Mouse (Mus musculus) left cerebral cortex, postnatal 25 days (tissue): ENCODE results near the gene Nfyb. TPM values are rescaled to one million over a fixed set of nuclear protein-coding genes. Genes with fewer than 3 reads are reported as not detected.

ENCODE experiments used
- DNase-seq, 2 experiments: peaks; one replicate each; pipeline ENCODE4 v3.0.0; 2022; ENCODE audit warnings: low spot score in 2 of 2, mixed read lengths in 1 of 2
- intact Hi-C: fragments of 180-260 bp; cut with DNase I; formaldehyde crosslinking; loops from one replicate; pipeline ENCODE4 v1.15.1; 2025
- total RNA-seq, 2 experiments: library from RNA; stranded (reverse); gene quantifications; 2 replicates each; pipeline ENCODE4 v1.2.3; 2021

The Nfyb gene
- total RNA-seq, 2 experiments from 2014 or later: 59.7 to 63.4 TPM

DNA sequence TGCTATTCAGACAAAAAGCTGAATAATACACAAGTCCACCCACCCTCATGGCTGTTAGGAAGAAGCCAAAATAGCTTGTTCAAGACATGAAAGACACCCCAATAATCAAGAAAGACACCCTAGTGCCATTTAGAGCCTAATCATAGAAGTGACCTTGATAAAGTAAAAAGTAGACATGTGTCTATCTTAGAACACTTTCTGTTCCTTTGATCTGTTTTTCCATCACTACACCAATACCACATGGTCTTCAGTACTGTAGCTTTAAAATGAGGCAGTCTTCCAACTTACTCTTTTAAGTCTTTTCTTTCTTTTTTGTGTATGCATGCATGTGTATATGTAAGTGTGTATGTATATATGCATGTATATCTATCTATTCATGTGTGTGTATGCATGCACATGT lies 16.9 kb upstream of the Nfyb start:
- no peak for DNase-seq
- intact Hi-C loops: no loop called here

DNA sequence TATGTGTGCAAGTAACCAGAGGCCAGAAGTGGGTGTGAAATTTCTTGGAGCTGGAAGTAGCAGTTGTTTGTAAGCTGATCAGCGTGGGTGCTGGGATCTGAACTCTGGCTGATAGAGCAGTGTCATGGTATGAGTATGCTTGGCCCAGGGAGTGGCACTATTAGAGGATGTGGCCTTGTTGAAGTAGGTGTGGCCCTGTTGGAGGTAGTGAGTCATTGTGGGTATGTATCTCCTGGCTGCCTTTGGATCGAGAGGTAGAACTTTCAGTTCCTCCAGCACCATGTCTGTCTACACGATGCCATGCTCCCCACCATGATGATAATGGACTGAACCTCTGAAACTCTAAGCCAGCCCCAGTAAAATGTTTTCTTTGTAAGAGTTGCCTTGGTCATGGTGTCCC lies 16.4 kb upstream of the Nfyb start:
- DNase-seq: no peak
- intact Hi-C loops: no loop called here

GRCm38 (mm10) chr10:82779831-82780230 lies 15.9 kb upstream of the Nfyb start:
- no peak for DNase-seq
- intact Hi-C loops: no loop called here

DNA sequence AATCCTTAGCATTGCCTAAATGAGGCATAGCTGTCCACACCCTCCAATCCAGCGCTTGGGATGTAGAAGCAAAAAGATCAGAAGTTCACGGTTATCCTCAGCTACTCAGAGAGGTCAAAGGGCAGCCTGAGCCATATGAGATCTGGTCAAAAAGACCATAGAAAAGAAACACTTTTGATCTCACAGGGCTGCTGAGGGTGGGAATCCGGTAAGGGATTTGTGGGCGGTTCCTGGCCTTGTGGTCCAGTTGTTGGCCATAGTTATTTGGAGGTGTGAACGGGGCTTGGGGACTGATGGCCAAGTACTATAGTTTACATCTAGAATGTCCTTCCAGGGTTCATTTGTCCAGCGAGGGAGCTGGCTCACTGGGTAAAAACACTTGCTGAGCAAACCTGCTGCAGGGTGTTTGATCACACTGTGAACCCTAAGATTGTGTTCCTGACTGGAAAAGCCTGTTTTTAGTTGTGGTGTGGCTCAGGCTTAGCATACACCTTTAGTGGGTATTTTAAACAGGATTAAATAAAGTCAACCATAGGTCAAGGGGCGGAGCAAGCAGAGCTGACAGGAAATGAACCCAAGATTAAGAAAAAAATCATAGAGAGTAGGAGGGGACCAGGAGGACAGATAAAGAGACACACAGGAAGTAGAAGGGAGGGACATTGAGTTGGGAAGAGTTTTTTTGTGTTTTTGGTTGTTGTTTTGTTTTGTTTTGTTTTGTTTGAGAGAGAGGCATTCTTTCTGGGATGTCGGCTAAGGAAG lies 15.0 kb upstream of the Nfyb start:
- intact Hi-C loops: no loop called here
- DNase-seq: no peak

- DNase-seq: no peak
- intact Hi-C loops: no loop called here
Measured at GRCm38 (mm10) chr10:82777886-82778285, 13.9 kb upstream of the Nfyb start.

GRCm38 (mm10) chr10:82777075-82777474 lies 13.1 kb upstream of the Nfyb start:
- DNase-seq: no peak
- intact Hi-C loops: no loop called here

DNA sequence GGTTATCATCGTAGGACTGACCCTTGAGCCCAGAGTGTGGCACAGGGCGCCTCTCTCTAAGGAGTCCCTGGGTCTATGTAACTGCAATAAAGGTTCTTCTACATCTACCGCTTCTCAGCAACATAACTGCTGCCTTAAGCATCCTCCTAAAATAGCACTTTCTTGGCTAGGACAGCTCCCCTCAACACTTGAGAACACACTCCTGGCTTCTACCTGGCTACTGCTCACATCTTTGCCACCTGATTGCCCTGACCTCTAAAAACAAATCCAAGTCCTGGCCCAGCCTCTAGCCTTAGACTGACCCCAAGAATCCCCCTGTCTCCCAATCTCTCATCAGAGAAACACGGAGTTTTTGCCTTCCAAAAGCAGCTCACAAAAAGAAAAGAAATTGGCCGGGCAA lies 10.9 kb upstream of the Nfyb start:
- intact Hi-C loops: no loop called here
- DNase-seq: no peak

DNA sequence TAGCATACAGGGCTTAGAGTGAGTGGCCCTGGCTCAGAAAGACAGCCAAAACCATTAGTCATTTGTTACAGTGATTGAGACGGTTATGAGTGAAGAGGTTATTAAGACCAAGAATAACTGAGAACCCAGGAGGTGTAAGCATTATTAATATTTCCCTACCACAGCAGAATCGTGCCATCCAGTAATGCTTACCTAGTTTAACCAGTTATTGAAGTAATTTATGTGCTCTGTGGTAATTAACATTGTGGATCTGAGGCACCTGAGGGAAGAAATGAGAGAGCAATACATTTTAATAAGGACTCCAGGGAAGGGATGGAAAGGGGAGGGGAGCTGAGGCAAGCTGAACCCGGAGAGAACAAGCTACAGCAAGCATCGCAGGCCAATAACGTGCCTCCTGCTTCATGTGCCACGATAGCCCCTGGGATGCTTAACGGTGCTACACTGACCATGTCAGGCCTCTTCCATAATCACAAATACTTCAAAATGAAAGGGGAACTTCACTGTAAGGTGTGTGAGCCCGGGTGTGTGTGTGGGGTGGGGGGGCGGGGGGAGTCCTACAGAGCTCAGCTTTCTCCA lies 7.7 kb upstream of the Nfyb start:
- intact Hi-C loops: no loop called here
- no peak for DNase-seq

DNA sequence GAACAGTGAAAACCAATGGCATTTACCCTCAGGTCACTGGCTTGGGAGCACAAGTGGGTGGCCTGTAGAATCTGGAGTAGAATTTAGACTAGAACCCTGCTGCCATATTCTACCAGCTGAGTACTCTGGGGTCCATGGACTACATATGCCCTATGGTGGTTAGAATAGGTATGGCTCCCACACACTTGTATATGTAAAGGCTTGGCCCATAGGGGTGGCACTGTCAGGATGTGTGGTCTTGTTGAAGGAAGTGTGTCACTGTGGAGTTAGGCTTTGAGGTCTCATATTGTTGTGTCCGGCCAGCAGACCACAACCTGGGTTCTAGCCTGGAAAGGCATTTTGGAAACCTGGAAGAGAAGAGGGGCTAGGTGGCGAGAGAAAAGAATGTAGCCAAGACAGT lies 6.8 kb upstream of the Nfyb start:
- no peak for DNase-seq
- intact Hi-C loops: no loop called here

- intact Hi-C loops: no loop called here
Measured at GRCm38 (mm10) chr10:82768901-82769300, 5.0 kb upstream of the Nfyb start.

GRCm38 (mm10) chr10:82762756-82763681 lies 925 bp downstream of the Nfyb start:
- intact Hi-C loops: loop anchor here (2.0 to 5.0 kb wide), 2 partner anchors 66 to 96 kb away; partner anchors contain the start of gene Hcfc2
- peak in 1 of 2 experiments; percentile 75 for DNase-seq

More at GRCm38 (mm10) chr10:82768901-82769300, 5.0 kb upstream of the Nfyb start:
- DNase-seq: no peak

GRCm38 (mm10) chr10:82761037-82761811 lies 2.7 kb downstream of the Nfyb start:
- peak in 1 of 2 experiments; percentile 77 for DNase-seq
- intact Hi-C loops: loop anchor here (5.0 kb wide), 1 partner anchor 64 kb away; the partner anchor contains the start of gene Hcfc2

DNA sequence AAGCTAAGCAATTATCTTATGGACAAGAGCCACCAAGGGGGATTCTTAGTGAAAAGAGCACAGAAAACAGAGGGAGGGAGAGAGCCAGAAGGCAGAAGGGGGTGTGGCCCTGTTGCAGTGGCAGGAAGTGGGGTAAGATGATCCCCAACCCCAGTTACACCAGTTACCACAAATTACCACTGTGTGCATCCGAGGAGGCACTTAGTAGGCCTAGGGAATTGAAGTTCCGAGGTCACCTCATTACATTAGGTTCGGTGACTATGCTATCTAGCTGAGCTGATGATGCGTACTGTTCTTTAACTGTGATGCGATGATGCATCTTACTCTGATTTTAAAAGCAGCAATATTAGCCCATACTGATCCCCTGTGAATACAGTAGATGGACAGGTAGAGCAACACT lies 4.2 kb downstream of the Nfyb start:
- intact Hi-C loops: loop anchor here (5.0 kb wide), 1 partner anchor 62 kb away; the partner anchor contains the start of gene Hcfc2
- no peak for DNase-seq

- intact Hi-C loops: no loop called here
- DNase-seq: no peak
Measured at GRCm38 (mm10) chr10:82758878-82759277, 5.1 kb downstream of the Nfyb start.

GRCm38 (mm10) chr10:82758368-82758767 lies 5.6 kb downstream of the Nfyb start:
- peak in 1 of 2 experiments; percentile 39 for DNase-seq
- intact Hi-C loops: no loop called here

GRCm38 (mm10) chr10:82757341-82757740 lies 6.6 kb downstream of the Nfyb start:
- no peak for DNase-seq
- intact Hi-C loops: no loop called here

DNA sequence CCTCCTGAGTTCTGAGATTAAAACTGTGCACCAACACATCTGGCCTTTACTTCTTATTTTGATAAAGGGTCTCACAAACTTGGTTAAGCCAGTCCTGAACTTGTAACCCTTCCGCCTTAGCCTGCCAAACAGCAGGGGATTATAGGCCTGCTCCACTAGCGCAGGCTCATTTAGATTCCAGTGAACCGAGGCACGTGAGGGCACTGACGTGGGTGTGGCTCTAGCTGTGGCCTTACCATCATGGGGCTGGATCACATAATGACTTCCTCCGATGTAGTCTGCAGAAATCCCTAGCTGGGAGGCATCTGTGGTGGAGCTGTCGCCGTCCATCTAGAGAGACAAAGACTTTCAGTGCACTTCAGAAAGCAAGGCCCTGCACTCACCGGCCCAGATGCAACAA lies 7.5 kb downstream of the Nfyb start:
- no peak for DNase-seq
- intact Hi-C loops: no loop called here

DNA sequence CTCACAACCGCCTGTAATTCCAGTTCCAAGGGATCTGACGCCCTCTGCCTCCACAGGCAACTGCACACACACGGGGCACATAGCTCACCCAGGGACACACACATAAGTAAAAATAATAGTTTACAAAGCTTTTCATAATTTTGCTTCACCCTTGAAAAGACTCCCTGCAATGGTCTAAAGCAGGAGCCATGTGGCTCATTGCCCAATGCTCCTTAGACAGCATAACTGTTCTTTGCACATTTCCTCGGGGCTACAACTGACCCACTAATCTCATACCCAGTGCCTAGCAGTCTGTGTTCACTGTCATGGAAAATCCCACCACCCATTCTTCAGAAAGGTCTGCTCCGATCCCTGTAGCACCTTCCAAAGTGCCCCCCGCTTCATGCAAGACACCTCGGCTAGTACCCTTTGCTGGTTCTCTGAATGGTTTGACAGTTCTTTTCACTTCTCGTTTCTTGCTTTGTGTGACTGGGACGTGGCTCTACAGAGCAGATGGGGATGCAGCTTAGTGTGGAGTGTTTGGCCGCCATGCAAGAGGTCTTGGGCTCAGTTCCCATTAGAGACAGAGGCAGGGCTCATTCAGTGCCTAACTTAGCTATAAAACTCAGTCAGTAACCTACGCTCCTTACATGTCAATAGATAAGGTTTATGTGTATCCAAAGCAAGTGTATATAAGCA lies 8.6 kb downstream of the Nfyb start:
- DNase-seq: no peak
- intact Hi-C loops: no loop called here

GRCm38 (mm10) chr10:82754642-82755041 lies 9.3 kb downstream of the Nfyb start:
- no peak for DNase-seq
- intact Hi-C loops: no loop called here
